Mouse (Mus musculus) megakaryocyte, embryonic 14.5 days (primary cell): ENCODE measurements around the gene Fut4.

Experiments
- FLI1 ChIP-seq: IDR thresholded peaks from 2 replicates; pipeline ENCODE4 v1.6.1; 2012; ENCODE audit warnings: low read length, inconsistent platforms, mixed read lengths
- GATA1 ChIP-seq: IDR thresholded peaks from 3 replicates; pipeline ENCODE4 v1.6.1; 2012; ENCODE audit warnings: mixed read lengths, low read length, inconsistent platforms, borderline replicate concordance

GRCm38 (mm10) chr9:14773813-14774212, 21.6 kb upstream of the Fut4 start:
- TF ChIP-seq GATA1, result no peak
- TF ChIP-seq FLI1, result no peak
